Mouse (Mus musculus): ENCODE data around the gene Amigo3.

DNA sequence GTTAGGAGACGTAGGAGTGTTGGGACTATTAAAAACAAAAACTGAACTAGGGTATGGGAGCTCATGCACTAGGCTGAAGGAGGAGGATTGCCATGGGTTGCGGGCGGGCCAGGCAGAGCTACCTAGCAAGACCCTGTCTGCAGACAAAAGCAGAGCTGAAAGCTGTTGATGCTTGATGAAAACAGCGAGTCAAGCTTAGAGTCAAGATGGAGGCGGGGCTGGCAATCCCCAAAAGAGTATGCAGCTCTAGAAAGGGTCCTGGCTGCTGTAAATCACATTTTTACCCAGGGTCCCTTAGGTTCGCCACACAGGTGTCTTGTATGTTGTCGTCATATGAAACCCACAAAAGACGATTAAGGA lies 49.4 kb upstream of the Amigo3 start:
- TF ChIP-seq CTCF (IDR thresholded peaks at IDR 0.05; ENCODE audit: borderline replicate concordance, control insufficient read depth, extremely low read depth, insufficient read depth, low read length, poor library complexity) = no peak
- no peak for TF ChIP-seq POLR2A (IDR thresholded peaks at IDR 0.05; ENCODE audit: control insufficient read depth, extremely low read depth, insufficient read depth, low read length, poor library complexity)
